Mouse (Mus musculus): ENCODE results near the gene Slc39a11.

- TF ChIP-seq CTCF (IDR thresholded peaks at IDR 0.05; ENCODE audit: low read depth) = no peak
- no peak for TF ChIP-seq EP300 (optimal IDR thresholded peaks at IDR 0.05)
These were observed 128.2 kb downstream of the Slc39a11 start for GRCm38 (mm10) chr11:113521469-113522190.
